Mouse (Mus musculus): ENCODE measurements around the gene Exoc4.

- no peak for TF ChIP-seq CTCF (IDR thresholded peaks at IDR 0.05; ENCODE audit: low read depth, low read length)
- TF ChIP-seq POLR2A (IDR thresholded peaks at IDR 0.05; ENCODE audit: extremely low read depth, insufficient read depth, low read length): no peak
Measured at GRCm38 (mm10) chr6:33489788-33490187, 240.9 kb downstream of the Exoc4 start.

Measured in liver, adult 2 months (tissue).